Mouse (Mus musculus) lung, postnatal 25 days (tissue): ENCODE data around the gene Uchl3.

Experiments
- DNase-seq: peaks from one replicate; pipeline ENCODE4 v3.0.0; 2022; ENCODE audit warnings: low spot score

Uchl3 gene

DNA sequence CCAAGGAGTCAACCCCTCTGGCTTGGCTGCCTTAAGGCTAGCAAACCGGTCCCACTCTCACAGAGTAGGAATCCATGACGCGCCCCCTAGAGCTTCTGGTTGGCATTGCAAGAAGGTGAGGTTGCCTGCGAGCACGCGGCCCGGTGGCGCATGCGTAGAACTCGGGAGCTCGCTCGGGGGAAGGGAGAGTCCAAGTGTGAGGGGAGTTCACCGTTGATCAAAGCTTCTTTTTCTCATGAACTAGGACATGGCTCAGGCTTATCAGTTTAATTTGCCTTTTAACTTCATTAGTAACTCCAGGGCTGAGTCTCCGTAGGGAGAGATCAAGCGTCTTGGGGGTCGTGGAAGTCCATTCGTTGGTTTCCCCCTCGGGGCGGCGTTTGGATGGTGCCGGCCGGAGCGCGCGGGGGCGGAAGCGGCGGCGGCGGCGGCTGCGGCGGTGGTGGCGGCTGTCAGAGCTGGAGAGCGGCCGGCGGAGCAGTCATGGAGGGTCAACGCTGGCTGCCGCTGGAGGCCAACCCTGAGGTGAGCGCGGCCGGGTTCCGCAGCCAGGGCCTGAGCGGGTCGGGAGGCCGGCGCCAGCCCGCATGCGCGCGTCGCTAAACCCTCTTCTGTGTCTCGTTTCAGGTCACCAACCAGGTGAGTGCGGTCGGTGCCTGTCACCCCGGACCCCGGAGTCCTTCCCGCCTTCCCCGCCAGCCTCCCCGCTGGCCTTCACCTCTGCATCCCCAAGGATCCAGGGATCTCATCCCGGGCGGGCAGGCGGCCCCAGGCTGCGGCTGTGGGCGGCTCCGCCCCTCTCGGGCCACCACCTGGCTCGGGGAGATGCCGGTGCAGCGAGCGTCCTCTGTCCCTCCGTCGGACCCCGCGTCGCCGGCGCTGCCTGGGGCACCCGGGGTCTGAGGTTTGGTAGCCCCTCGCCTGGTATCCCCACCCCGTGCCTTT lies at the start of gene Uchl3:
Gene Uchl3 (plus strand): TSS at position 387 of the 945 bp plus-strand sequence.
- peak; percentile 96 for DNase-seq

DNA sequence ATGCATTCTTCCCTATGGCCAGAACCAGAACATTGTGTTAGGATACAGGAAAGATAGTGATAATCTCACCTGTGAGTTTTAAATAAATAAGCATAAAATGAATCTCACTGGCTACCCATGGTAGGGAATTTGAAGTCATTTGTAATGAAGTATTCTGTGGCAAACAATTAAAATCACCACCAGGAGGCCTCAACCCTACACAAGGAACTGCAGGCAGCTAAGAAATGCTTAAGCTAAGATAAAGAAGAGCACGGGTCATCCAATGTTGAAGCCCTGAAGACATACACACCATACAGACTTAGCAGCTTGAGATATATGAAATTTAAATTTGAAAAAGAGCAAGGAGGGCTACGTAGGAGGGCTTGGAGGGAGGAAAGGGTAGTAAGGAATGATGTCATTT lies 47.9 kb upstream of the Uchl3 start:
- no peak for DNase-seq

DNA sequence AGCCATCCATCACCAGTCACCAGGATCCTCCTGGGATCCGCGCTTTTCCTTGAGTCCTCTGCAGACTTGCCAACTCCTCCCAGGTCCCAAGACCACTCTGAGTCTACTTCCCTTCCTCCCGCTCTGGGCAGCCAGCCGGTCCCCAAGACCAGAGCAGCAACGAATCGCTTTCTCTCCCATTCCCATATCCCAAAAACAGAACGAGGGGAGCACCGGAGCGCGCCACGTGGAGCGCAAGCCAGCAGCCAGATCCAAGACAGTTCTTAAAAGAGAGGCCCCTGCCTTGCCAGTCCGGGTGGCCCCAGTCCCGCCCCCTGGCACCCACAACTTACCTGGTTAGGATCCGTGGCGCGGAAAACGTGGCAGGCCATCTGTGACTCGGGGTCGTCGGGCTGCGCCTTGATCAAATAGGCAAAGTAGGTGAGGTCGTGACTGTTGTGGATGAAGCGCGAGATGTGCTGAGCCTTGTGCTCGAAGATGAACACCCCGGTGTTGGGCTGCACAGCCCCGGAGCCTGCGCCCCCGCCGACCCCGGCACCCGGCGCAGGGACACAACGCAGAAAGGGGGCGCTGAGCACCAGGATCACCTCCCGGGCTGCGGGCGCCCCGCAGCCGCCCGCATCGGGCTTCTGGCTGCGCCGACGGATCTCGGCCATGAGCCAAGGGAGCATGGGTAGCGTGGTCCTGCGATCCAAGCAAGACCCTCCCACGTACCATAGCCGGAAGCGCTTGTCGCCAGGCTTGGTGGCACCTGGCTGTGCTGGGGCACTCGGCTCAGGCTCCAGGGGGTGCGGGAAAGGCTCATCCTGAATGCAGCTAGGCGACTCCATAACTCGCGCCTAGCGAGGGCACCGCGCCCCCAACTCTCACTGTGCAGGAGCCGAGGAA lies 45.9 kb upstream of the Uchl3 start:
- DNase-seq = peak; percentile 4

DNA sequence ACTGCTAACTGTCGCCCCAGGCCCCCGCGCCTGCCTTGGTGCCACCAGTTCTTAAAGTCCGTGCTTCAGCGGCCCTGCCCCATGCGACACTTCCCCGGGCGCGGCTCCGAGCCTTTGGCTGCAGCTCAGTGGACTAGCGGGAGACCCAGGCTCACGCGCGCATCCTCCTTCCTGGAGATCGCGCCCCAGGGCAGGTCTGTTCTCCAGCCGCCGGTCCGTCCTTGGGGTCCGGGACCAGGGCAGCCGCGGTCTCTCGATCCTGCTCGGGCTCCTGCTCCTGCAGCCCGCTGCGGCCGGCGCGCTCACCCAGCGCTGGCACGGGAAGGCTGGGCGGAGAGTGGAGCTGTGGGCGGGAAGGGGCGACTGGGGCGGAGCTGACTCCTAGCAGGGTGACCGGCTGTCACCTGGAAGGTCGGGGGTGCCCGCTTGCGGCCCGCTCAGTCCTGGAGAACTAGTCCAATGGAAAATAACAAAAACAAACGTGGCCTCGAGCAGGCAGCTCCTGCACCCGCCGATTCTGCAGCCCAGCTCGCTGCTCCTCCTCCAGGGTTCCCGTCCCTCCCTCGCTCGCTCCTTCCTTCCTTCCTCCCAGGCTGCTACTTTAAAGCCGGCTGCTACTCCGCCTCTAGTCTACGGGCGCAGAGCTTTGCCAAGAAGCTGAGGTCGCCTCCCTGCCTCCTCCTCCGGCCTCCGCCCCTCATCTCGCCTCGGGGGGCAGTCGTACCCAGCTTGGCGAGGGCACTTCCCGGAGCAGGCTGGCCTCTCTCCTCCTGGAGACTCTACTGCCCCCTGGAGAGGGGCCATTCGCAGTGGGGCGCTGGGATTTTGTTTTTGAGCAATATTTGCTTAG lies 45.0 kb upstream of the Uchl3 start, which contains the start of gene Tbc1d4:
Gene Tbc1d4 (minus strand): TSS at position 673 of the 850 bp plus-strand sequence.
- peak; percentile 88 for DNase-seq

- no peak for DNase-seq
Observed at GRCm38 (mm10) chr14:101610701-101611100, 43.1 kb upstream of the Uchl3 start.

DNA sequence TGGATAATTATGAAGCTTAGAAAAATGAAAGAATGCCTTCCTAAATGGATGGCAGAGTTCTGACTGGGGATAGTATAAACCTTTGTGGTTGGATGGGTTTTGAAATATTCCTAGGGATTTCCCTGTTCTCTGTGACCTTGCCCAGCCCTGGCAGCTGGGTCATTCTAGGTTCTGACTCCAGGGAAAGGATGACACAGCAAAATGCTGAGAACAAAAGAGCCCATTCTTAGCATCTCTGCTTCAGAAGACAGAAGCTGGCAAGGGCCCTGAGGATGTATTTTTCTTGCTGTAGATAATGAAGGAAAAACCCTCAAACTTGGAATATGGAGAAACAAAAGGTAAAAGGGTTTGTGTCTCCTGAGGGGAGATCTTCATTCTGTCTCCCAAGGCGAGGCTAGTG lies 40.6 kb upstream of the Uchl3 start:
- no peak for DNase-seq

- DNase-seq = no peak
Observed at GRCm38 (mm10) chr14:101616178-101616577, 37.6 kb upstream of the Uchl3 start.

DNA sequence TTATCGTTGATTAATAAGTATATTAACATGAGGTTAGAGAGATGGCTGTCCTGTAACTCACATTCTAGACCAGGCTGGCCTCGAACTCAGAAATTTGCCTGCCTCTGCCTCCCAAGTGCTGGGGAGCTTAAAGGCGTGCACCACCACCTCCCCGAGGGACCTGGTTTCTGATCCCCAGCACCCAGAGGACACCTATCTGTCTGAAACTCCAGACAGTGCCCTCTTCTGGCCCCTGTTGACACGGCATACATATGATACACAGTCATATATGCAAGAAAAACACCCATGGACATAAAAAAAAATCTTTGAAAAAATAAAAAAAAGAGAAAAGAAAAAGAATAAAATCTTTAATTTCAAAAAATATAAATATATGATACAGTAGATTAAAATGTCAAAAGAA lies 36.1 kb upstream of the Uchl3 start:
- DNase-seq = no peak

DNA sequence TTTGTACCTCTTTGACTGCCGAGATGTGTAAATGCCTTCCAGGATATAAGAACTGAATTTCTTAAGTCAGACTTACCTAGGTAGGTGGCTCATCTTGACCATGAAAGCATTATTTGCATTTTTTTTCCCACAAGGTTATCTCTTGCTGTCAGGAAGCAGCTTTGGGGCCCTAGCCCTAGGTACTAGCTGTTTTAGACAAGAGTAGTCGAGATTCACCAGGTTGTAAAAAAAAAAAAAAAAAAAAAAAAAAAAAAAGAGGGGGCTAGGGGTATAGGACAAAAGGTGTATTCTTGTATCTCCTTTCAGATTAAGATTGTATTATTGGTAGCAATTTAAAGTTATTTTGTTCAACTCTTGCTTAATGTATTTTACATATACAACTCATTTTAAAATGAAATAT lies 23.2 kb upstream of the Uchl3 start:
- DNase-seq = no peak

DNA sequence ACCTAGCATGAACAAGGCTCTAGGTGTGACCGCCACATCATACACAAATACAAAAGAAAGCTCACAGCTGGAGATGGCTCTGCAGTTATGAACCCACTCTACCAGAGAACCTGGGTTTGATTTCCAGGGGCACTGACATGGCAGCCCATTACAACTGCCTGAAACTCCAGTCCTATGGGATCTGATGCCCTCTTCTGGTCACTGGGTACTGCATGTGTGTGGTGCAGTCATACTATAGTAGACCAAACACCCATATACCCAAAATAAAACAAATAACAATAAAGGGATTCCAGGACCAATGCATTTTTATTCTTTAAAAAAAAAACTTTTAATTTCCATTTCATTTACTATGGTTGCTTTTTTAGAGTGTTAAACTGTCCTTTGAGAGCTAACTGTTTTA lies 18.0 kb upstream of the Uchl3 start:
- no peak for DNase-seq

GRCm38 (mm10) chr14:101637381-101637780 lies 16.4 kb upstream of the Uchl3 start:
- DNase-seq = no peak

GRCm38 (mm10) chr14:101640153-101640843 lies 13.5 kb upstream of the Uchl3 start, which contains the start of gene Commd6:
Gene Commd6, minus strand, starts transcription at chr14:101640686.
- DNase-seq = peak; percentile 93

DNA sequence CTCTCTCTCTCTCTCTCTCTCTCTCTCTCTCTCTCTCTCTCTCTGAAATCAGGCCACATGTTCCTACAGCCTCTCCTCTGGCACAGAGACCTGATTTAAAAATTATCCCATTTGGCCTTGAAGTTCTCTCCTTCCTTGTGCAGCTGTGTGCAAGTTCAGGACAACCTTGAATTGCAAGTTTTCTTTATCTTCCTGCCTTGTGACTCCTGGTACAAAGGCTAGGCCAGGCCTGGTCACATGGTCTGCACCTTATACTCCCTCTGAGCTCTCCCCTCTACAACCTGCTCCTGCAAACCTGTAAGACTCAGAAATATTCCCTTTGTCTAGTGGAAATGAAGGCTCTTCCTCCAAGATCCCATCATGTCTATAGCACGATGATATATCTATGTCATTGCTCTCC lies 8.8 kb upstream of the Uchl3 start:
- DNase-seq = no peak

DNA sequence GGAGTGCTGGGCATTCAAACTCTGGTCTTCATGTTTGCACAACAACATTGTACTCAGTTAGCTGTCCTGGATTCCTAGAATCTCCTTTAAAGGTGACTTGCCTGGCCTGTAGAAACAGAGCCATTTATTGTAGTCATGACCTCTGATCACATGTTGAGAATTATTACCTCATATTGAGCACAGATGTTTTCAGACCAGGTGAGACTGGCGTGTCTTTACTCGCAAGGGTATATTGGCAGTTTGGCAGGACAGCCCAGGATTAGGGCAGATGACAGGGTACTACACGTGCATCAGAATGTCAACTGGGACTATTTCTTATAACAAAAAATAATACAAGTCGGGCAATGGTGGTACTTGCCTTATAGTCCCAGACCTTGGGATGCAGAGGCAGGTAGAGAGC lies 3.2 kb upstream of the Uchl3 start:
- no peak for DNase-seq

GRCm38 (mm10) chr14:101652571-101652970 lies 1.2 kb upstream of the Uchl3 start:
- DNase-seq = no peak

DNA sequence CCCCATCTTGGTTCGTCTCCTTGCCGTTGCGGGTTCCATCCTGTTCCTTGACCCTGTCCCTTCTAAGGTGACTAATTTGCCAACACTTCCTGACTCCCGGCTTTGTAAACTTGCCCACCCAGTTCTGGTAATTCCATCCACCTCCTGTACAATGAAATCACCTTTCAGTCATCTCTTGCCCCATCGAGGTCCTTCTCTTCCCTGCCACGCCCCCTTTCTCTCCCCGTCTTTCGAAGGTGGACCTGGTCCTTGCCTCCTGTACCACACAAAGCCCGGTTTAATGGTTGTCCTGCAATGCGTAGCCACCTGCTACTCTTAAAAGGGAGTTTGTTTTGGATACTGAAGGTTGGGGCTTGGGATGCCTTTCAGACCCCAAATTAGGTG lies 751 bp downstream of the Uchl3 start:
- no peak for DNase-seq

DNA sequence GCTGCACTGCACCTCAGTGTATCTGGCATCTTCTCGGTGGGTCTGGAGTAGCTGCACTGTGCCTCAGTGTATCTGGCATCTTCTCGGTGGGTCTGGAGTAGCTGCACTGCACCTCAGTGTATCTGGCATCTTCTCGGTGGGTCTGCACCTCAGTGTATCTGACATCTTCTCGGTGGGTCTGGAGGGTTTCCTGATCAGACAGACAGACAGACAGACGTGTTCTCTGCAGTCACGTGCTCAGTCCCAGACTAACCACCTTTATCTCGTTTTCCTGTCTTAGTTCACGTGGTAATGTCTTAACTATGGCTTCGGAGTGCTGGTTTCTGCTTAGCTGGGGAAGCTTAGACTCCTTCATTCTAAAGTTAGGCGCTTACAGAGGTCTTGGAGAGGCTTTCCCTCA lies 2.5 kb downstream of the Uchl3 start:
- no peak for DNase-seq

GRCm38 (mm10) chr14:101661654-101662412 lies 8.1 kb downstream of the Uchl3 start:
- no peak for DNase-seq

- DNase-seq = no peak
Observed at GRCm38 (mm10) chr14:101664274-101664673, 10.5 kb downstream of the Uchl3 start.

GRCm38 (mm10) chr14:101666056-101666455 lies 12.3 kb downstream of the Uchl3 start:
- DNase-seq = no peak
